Mouse (Mus musculus): ENCODE measurements around the gene Prim1. TPM values are rescaled to one million over a fixed set of nuclear protein-coding genes. Genes with fewer than 3 reads are reported as not detected.

Gene Prim1
- total RNA-seq (2021): 1 to 10 TPM in 1 of 2 experiments, under 1 TPM in 1; 0.51 to 1.0 TPM
- long read RNA-seq, experiment 1, partial matches to known transcripts: 0 of 3 reads
- long read RNA-seq, experiment 1, other reads (novel, unspliced or antisense): 2 of 3 reads
- long read RNA-seq, experiment 2: 0 reads

DNA sequence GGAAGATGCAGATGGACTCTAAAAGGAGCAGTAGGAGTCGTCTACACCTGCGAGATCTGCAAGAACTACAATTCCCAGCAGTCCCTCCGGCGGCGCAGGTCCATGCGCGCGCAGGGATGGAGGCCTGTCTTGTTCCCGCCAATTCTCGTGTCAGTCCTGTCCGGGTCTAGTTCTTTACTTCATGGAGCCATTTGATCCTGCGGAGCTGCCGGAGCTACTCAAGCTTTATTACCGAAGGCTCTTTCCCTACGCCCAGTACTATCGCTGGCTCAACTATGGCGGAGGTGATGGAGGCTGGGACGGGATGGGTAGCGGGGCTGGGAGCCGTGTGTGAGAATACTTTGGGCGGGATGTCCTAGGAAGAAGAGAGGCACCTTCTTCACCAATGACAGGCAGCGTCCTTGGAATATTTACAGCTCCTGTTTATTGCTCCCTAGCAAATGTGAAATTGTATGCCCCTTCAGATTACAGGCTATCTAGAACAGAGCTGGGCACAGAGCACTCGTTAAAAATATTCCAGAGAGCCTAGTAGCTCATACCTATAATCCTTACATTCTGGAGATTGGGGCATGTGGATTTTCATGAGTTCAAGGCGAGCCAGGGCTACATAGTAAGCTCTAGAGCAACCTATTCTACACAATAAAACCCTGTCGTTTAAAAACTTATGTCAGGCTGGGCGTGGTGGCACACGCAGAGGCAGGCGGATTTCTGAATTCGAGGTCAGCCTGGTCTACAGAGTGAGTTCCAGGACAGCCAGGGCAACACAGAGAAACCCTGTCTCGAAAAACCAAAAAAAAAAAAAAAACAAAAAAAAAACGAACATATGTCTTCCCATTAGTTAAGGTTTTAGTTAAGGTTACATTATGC, at the start of gene Prim1:
Gene Prim1 (plus strand): TSS at position 101 of the 867 bp plus-strand sequence.
- DNase-seq: peak; percentile 63

DNA sequence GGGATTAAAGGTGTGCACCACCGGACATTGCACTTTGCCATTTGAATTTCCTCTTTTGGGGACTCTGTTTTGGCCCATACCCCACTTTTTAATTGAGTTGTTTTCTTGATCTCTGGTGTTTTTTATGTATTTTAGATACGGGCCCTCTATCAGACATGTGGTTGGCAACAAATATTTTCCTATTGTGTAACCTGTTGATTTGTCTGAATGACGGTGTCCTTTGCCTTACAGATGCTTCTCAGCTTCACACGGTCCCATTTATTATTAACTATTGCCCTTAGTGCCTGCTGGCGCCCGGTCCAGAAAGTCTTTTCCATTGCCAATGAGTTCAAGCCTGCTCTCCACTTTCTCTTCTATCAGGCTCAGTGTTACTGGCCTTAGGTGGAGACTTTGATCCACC, 48.5 kb upstream of the Prim1 start:
- no peak for DNase-seq

- DNase-seq: no peak
Measured at GRCm38 (mm10) chr10:127969820-127970219, 45.1 kb upstream of the Prim1 start.

DNA sequence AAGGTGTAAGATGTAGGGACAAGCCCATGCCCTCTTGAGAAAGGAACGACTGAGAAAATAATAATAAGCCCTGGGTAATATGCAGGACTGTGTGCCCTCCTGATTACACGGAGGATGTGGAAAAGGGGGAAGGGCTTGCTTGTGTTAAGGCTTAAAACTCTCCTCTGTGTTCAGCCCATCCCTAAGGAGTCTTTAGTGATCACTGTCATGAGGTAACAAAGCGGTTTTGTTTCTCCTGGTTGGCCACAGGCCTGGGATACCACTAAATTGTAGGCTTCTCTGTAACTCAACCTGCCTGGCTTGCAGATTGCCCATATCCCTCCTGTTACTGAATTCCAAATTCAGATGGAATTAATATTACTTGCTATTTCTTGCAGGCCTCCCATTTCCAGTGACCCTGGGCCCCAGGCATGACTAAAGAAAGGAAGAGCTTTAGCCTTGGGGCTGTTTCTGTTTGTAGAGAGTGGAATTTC, 44.6 kb upstream of the Prim1 start:
- no peak for DNase-seq

- DNase-seq: no peak
Measured at GRCm38 (mm10) chr10:127971135-127971534, 43.8 kb upstream of the Prim1 start.

DNA sequence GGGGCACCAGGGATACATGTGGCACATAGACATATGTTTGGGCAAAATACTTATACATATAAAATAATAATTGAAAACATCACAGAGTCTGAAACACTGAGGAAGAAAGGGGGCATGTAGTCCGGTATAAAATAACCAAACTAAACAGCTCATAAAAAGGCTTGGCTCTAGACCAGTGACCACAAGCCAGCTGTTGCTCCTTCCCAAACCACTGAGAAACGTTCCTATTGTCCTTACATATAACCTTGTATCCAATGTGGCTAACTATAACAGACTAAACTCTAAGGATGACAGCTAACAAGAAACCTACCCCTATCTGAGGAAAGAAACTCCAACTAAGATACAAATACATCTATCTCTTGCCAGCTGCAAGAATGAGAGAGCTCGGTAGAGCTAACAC, 40.9 kb upstream of the Prim1 start:
- DNase-seq: no peak

DNA sequence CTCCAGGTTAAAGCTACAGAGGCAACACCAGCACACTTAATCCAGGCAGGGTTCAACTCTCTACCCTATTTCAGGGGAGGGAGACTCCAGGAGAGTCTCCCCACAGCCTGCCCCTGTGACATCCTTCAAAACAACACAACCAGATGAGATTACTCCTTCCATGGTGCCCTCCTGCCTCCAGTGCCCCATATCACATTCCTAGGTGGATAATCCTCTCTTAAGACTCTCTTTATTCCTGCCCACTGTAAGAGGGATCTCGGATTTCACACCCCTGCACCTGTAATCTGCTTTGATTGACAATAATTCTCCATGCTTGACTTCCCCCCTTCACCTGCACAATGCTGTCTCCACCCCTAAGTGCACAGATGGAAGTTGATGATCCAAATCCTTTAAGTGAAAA, 39.5 kb upstream of the Prim1 start:
- no peak for DNase-seq

DNA sequence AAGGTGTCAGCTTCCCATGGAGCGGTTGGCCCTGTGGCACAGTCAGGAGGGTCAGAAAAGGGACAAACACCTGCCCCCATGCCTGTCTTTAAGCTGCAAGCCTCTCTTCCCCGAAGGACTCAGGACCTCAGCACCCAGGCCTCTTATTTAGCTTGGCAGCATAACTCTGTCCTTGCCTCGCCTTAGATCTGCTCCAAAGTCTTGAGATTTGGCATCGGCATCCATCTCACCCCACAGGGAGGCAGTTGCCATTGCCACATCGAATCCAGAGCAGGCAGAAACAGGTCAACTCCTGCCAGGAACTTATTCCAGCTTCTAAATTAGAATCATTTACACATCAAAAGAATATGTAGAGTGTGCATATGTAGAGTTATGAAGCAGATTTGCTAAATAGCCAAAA, 30.3 kb upstream of the Prim1 start:
- DNase-seq: no peak

DNA sequence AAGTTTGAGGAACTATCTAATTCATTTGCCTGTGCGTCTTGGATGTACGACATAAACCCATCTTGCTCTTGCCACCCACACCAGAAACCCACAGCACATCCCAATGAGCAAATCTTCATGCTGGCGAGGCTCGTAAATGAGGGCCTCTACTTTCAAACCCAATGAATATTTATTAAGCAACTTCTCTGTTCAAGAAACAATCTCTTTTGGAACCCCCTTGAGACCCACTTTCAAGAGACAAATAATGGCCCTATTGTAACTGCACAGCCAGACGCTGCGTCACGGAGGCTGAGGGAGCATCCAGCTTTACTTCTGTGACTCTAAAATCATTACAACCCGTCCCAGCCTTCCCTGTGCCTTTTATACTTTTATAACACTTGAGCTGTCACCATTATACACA, 29.4 kb upstream of the Prim1 start:
- no peak for DNase-seq

DNA sequence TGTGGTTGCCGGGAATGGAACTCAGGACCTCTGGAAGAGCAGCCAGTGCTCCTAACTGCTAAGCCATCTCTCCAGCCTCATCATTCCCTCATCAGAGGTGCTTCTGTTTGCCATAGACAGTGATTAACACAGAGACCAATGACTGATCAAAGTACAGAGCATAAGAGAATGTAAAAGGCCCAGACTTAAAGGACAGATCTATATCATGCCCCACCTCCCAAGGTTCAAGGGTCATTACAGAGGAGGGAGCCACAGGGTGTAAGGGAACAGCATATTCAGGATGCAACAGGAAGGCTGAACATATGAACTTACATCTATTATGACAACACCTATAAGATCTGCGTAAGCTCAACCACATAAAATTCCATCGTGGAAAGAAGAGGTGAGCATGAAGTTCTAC, 18.3 kb upstream of the Prim1 start:
- DNase-seq: no peak

GRCm38 (mm10) chr10:127998260-127998659, 16.7 kb upstream of the Prim1 start:
- DNase-seq: no peak

GRCm38 (mm10) chr10:128003281-128003801, 11.6 kb upstream of the Prim1 start:
- DNase-seq: no peak

- no peak for DNase-seq
Measured at GRCm38 (mm10) chr10:128004918-128005317, 10.1 kb upstream of the Prim1 start.

GRCm38 (mm10) chr10:128005479-128005878, 9.5 kb upstream of the Prim1 start:
- no peak for DNase-seq

GRCm38 (mm10) chr10:128007446-128007845, 7.5 kb upstream of the Prim1 start, which contains the start of gene Hsd17b6:
Hsd17b6 (minus strand) TSS chr10:128007611.
- no peak for DNase-seq

- peak; percentile 27 for DNase-seq
Measured at GRCm38 (mm10) chr10:128008207-128008889, 6.6 kb upstream of the Prim1 start.

DNA sequence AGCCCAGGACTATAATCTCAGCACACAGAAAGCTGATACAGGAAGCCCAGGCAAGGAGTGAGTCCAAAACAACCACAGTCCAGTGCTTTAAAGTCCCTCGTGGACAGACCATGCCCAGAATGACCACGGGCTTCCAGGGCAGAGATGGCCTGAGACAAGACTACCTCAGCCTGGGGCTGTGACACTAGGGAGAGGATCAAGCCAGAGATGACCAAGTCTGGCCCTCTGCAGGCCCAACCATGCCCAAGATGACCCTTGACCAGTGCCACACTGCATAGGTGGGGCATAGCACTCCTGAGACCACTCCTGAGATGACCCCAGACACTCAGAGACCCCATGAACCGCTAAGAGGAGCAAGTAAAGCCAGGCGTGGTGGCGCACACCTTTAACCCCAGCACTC, 5.2 kb upstream of the Prim1 start:
- no peak for DNase-seq

DNA sequence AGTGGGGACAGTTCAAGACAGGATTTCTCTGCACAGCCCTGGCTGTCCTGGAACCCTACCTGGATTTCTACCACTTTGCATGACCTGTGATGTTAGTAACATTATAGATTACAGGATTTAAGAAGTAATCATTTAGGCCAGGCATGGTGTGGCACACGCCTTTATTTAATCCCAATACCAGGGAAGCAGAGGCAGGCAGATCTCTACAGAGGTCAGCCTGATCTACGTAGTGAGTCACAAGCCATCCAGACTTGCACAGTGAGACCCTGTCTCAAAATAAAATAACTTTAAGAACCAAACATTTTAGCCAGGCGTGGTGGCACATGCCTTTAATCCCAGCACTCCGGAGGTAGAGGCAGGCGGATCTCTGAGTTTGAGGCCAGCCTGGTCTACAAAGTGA, 7.2 kb downstream of the Prim1 start:
- DNase-seq: no peak

- DNase-seq: no peak
Measured at GRCm38 (mm10) chr10:128023496-128023895, 8.5 kb downstream of the Prim1 start.

DNA sequence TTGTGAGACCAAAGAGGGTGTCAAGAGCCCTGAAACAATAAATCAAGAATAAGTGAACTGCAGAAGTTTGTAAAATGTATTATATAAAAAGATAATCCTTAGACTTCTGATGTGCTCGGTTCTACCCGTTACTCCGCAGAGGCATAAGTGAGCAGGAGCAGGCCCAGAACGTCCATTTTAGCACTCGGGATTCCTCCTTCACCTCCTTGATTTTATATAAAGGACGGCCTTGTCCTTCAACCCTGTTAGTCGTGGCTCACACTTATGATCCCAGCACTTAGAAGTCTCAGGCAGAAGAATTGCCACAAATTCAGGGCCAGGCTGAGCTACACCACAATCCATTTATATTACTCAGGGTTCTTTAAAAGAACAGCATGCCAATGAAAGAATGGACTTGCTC, 15.0 kb downstream of the Prim1 start:
- no peak for DNase-seq

DNA sequence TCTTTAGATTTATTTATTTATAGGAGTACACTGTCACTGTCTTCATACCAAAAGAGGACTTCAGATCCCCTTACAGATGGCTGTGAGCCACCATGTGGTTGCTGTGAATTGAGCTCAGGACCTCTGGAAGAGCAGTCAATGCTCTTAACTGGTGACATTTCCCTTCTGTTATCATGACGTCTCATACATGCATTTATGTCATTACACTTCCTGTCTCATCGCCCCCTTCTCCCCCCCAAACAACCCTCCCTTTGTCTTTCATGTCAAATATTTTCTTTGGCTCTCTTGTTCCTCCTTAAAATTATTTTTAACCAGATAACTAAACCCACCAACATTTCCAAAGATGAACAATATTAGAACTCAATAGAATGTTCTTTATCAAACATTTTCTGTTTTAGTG, 15.9 kb downstream of the Prim1 start:
- DNase-seq: no peak

- peak; percentile 72 for DNase-seq
Measured at GRCm38 (mm10) chr10:128036746-128037425, 21.9 kb downstream of the Prim1 start.

All from gastrocnemius, postnatal 25 days (tissue).